Mouse (Mus musculus): ENCODE results near the gene Relb.

Gene Relb

GRCm38 (mm10) chr7:19579751-19580150, 49.5 kb downstream of the Relb start:
- DNase-seq (ENCODE audit: low spot score): no peak

- no peak for DNase-seq (ENCODE audit: low spot score)
These were observed 50.8 kb downstream of the Relb start for GRCm38 (mm10) chr7:19578436-19578835.

DNA sequence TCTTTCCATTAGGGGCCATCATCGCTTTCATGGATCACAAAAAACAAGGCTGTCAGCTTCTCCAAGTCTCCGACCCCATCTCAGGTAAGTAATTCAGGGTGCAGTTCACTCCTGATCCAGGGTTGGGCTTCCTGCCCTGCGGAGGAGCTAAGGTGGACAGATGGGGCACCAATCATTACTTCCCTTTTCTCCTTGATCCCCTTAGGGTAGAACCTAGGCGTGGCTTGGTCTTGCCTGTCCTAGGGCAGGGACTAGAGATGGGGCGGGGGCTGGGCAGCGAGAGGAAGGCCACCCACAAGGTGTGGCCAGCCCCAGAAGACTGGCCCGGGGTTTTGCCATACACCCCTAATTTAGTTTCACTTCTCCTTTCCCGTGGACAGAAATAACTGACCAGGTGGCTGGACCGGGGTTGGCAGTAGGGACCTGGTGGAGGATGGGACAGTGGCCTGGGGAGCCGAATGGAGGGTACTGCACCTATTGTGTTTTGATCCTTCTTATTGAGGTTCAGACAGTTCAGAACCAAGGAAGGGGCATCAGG, 51.3 kb downstream of the Relb start:
- peak; percentile 70 for DNase-seq (ENCODE audit: low spot score)

DNA sequence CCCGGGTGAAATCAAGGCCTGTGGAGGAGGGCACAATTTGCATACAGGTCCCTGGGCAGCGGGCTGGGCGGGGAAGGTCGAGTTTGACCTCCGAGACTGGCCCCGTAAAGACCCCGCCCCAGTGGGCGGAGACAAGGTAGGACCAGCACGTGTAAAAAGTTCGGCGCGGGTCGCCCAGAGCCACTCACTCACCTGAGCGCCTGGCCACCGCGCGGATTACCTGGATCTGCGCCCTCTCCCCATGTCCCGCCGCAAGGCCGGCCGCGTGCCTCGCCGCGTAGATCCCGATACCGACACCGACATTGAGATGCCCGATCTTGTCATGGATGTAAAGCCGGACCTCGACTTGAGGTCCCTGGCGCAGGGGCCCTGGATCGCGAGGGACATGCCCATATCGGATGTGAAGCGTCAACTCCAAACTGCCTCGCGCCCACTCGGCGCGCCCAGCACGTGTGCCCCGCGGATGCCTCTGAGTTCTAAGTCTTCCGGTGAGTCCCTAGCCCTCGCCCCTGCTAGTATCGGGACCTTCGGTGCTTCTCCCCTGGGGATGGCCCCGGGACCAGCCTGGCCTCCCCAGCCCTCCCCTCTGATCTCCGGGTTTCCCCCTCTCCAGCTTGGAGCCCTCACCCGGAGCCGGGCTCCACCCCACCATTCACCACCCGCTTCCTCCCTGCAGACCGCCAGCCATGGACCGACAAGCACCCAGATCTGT, 51.9 kb downstream of the Relb start, which contains the start of the genes Zfp296 and Gemin7:
Zfp296 (plus strand) TSS at position 147 of the 712 bp plus-strand sequence.
Gemin7 (minus strand) TSS at position 455 of the 712 bp plus-strand sequence.
- no peak for DNase-seq (ENCODE audit: low spot score)

- no peak for DNase-seq (ENCODE audit: low spot score)
These were observed 53.7 kb downstream of the Relb start for GRCm38 (mm10) chr7:19575559-19575958.

GRCm38 (mm10) chr7:19573776-19574140, 55.5 kb downstream of the Relb start:
- DNase-seq (ENCODE audit: low spot score): no peak

GRCm38 (mm10) chr7:19572926-19573775, 56.1 kb downstream of the Relb start:
- peak; percentile 75 for DNase-seq (ENCODE audit: low spot score)

- no peak for DNase-seq (ENCODE audit: low spot score)
These were observed 59.6 kb downstream of the Relb start for GRCm38 (mm10) chr7:19569647-19570046.

- no peak for DNase-seq (ENCODE audit: low spot score)
These were observed 61.8 kb downstream of the Relb start for GRCm38 (mm10) chr7:19567426-19567825.

DNA sequence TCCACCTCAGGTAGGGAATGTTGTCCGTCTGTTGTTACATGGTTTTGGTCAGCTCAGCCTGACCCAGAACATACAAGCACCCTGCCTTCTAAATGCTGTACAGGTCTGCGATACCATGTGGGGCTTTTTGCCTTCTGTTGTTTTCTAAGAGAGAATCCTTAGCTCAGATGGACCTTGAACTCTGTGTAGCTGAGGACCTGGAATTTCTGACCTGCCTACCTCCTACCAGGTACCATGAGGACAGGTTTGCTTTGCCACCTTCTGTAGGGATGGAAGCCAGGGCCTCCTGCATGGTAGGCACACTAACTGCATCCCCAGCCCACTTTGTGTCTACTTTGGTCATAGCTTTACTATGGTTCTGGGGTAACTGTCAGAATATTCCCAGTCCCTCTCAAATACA, 63.4 kb downstream of the Relb start:
- DNase-seq (ENCODE audit: low spot score): no peak

GRCm38 (mm10) chr7:19564455-19564854, 64.8 kb downstream of the Relb start:
- no peak for DNase-seq (ENCODE audit: low spot score)

DNA sequence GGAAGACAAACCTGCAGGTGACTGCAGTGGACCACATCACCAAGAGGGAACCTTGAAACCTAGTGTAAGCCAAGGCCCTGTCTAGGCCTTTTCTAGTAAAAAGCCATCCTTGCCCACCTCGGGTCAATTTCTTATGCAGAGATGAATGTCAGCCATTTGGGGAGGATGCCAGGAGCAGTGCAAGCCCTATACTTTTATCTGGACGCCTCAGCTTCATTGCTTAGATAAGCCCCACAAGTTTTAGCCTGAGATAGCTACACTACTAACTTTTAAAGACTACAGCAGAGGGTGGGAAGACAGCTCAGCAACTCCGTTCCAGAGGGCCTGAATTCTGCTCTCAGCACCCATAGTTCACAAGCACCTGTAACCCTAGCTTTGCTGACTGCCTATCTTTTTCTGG, 65.4 kb downstream of the Relb start:
- no peak for DNase-seq (ENCODE audit: low spot score)

DNA sequence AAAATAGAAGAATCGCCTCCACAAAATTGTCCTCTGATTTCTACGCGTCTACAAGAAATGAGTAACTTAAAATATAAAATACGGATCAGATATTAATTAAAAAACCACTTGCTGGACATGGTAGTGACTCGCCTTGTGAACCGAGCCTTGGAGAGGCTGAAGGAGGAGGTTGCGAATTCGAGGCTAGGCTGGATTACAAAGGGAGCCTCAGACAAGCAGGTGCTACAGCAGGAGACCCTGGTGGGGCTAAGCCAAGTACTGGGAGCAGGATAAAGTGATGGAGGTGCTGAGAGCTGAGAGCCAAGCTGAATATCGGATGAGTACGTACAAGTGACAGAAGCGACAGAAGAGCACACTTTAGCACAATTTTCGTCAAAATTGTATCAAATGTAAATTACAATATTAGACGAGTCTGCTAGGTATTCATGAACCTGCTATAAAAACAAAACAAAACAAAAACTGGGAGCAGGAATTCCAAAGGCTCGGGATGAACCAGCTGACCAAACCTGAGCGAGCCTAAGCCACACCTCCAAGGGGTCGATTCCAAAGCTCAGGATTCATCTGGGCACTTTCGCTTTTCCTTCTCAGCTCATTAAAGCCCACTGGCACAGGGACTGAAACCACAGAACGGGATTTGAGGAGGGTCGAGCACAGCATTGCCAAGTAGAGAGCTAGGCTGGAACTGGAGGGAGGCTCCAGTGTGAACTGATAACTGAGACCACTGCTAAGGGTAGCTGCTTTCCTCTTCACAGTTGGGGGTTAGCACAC, 66.4 kb downstream of the Relb start, which contains the start of gene Ppp1r37:
Ppp1r37 (minus strand) TSS at position 434 of the 768 bp plus-strand sequence.
- DNase-seq (ENCODE audit: low spot score): no peak

- DNase-seq (ENCODE audit: low spot score): peak; percentile 87
These were observed 67.2 kb downstream of the Relb start for GRCm38 (mm10) chr7:19561765-19562642.

GRCm38 (mm10) chr7:19561431-19561764, 67.8 kb downstream of the Relb start:
- DNase-seq (ENCODE audit: low spot score): no peak

DNA sequence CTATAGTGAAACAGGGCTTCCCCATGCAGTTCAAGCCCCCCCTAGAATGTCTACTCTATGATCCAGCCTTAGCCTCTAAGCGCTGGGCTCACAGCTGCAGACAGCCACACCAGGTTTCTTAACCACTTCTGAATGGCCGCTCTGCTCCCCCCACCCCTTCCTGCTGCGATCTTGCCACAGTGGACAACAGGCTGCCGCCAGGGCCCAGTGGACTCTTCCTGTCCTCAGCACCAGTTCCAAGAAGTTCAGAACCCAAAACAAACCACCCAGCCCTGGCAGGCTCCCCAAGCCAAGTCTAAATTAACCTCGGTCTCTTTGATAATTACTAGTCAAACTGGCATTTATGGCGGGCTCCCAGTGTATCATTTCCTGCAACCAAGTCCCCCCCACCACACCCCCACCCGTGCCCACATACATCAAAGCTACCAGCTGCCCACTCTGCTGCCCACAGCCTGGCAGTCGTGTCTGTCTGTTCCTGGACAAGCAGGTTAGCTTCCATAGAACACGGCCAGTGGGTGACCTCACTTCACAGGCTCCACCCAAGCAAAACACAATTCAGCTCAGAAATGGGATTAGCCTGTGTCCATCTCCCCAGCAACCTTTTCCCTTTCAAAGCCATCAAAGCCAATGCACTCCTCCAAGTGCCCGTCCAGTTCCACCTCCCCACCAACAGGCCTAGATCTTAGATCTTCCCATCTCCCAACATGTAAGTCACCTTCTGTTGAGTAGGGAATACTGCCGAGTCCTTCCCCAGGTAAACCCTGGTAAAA, 68.6 kb downstream of the Relb start:
- DNase-seq (ENCODE audit: low spot score): no peak

- no peak for DNase-seq (ENCODE audit: low spot score)
These were observed 70.3 kb downstream of the Relb start for GRCm38 (mm10) chr7:19558965-19559364.

GRCm38 (mm10) chr7:19557982-19558900, 71.0 kb downstream of the Relb start:
- DNase-seq (ENCODE audit: low spot score): no peak

DNA sequence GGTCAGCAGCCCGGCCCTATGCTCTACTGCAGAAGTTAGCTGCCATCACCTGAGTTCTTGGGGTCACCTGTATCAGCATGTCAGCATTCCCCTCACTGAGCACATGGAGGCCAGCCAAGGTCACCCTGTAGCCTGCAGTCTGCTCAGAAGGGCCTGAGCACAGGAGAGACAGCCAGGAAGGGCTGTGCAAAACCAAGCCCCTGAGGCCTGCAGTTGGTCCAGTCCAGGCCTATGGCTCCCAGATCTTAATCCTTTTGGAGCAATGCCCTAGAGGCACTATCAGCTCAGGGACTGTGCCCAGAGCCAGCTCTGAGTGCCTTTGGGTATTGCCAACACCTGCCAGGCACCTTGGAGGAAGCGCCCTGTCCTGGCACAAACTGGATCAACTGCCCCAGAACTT, 72.2 kb downstream of the Relb start:
- DNase-seq (ENCODE audit: low spot score): no peak

Measured in lung, postnatal 25 days (tissue).